Mouse (Mus musculus) kidney, adult 2 months (tissue): Measurements from ENCODE around the gene Oscar.

Source experiments
- CTCF ChIP-seq: fragments of 200-500 bp; conservative IDR thresholded peaks from 2 replicates; pipeline ENCODE4 v1.5.1; 2011; ENCODE audit warnings: low read depth, mild to moderate bottlenecking, control low read depth, low read length, moderate library complexity, mixed read lengths; ENCODE audit not compliant: insufficient read depth, insufficient read length
- POLR2A ChIP-seq: fragments of 200-500 bp; IDR thresholded peaks from one replicate; pipeline ENCODE4 v1.6.1; 2011; ENCODE audit warnings: low read depth, low read length, control low read depth

DNA sequence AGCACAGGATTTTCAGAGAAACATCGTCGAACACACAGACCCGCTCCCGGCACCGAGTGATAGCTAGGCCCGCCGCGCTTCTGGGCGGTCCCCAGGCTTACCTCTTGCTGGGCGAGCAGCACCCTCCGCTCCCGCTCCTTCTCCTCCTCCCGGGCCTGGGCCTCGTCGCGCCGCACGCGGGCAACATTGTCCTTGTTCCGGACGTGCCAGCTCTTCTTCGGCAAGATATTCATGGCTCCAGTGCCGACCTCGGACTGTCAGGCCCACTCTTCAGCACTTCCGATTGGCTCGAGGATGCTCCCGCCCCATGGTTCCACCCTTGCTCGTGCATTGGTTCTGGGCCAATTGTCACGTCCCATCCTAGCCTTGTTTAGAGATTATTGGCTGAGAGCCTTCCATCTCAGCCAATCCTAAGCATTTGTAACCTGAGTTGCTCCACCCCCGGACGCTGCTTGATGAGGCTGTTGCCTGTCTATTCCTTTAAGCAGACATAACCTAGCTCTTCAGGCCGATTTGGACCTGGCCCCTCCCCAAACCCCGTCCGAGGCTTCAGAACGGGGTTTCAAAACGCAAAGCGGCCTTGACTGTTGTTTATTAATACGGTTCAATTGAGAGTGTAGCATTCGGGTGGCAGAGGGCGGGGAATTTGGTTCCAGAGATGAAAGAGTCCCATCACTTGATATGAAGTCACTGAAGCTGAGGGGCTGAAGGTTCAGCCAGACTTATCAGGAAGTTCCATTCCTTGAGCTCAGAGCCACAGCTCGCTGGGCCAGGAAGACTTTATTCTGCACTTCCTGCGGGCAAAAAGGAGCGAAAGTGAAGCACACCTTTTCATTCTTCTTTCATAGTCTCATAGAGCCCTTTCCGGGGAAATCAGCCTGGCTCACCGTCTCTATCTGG lies 49.5 kb upstream of the Oscar start, which contains the start of gene Leng1:
- TF ChIP-seq POLR2A (peak; percentile 96), CTCF (no peak)
